Mouse (Mus musculus): ENCODE data around the gene Wdr54.

Gene Wdr54

GRCm38 (mm10) chr6:83131469-83132034 lies 24.6 kb downstream of the Wdr54 start:
- in situ Hi-C loops (cut with MboI, MseI), result no loop called here

DNA sequence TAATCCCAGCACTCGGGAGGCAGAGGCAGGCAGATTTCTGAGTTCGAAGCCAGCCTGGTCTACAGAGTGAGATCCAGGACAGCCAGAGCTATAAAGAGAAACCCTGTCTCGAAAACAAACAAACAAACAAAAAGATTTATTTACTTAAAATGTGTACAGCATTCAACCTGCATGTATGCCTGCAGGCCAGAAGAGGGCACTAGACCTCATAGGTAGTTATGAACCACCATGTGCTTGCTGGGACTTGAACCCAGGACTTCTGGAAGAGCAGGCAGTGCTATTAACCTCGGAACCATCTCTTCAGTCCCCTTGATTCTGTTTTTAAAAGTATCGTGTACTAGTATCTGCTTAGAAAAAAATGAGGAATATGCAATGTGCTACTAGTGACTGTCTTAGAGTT lies 28.8 kb downstream of the Wdr54 start:
- in situ Hi-C loops (cut with MboI, MseI), result no loop called here

- in situ Hi-C loops (cut with MboI, MseI), result no loop called here
Observed at GRCm38 (mm10) chr6:83125331-83125730, 30.9 kb downstream of the Wdr54 start, which contains the start of gene Ino80b. TSS of gene Ino80b (minus strand) at chr6:83125431.

- in situ Hi-C loops (cut with MboI, MseI), result no loop called here
Observed at GRCm38 (mm10) chr6:83124851-83125312, 31.3 kb downstream of the Wdr54 start.

GRCm38 (mm10) chr6:83122961-83123360 lies 33.2 kb downstream of the Wdr54 start:
- in situ Hi-C loops (cut with MboI, MseI), result no loop called here

GRCm38 (mm10) chr6:83121863-83122710 lies 34.1 kb downstream of the Wdr54 start:
- in situ Hi-C loops (cut with MboI, MseI), result no loop called here

GRCm38 (mm10) chr6:83120930-83121862 lies 35.0 kb downstream of the Wdr54 start, which contains the start of gene Wbp1:
TSS of gene Wbp1 (minus strand) at chr6:83121559.
- in situ Hi-C loops (cut with MboI, MseI), result no loop called here

- in situ Hi-C loops (cut with MboI, MseI), result no loop called here
Observed at GRCm38 (mm10) chr6:83119734-83120051, 36.5 kb downstream of the Wdr54 start.

GRCm38 (mm10) chr6:83118825-83119733 lies 37.1 kb downstream of the Wdr54 start:
- in situ Hi-C loops (cut with MboI, MseI), result no loop called here

GRCm38 (mm10) chr6:83118369-83118768 lies 37.8 kb downstream of the Wdr54 start:
- in situ Hi-C loops (cut with MboI, MseI), result no loop called here

GRCm38 (mm10) chr6:83117616-83118015 lies 38.6 kb downstream of the Wdr54 start:
- in situ Hi-C loops (cut with MboI, MseI), result no loop called here

DNA sequence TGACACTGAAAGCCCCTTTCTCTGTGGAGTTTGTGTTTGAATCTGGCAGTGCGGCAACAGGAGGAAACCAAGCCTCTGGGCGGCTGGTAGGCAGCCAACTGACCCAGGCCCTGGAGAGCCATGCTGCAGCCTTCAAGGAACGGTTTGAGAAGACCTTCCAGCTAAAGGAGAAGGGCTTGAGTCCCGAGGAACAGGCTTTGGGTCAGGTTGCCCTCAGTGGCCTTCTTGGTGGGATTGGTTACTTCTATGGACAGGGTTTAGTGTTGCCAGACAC lies 39.1 kb downstream of the Wdr54 start:
- in situ Hi-C loops (cut with MboI, MseI), result no loop called here

DNA sequence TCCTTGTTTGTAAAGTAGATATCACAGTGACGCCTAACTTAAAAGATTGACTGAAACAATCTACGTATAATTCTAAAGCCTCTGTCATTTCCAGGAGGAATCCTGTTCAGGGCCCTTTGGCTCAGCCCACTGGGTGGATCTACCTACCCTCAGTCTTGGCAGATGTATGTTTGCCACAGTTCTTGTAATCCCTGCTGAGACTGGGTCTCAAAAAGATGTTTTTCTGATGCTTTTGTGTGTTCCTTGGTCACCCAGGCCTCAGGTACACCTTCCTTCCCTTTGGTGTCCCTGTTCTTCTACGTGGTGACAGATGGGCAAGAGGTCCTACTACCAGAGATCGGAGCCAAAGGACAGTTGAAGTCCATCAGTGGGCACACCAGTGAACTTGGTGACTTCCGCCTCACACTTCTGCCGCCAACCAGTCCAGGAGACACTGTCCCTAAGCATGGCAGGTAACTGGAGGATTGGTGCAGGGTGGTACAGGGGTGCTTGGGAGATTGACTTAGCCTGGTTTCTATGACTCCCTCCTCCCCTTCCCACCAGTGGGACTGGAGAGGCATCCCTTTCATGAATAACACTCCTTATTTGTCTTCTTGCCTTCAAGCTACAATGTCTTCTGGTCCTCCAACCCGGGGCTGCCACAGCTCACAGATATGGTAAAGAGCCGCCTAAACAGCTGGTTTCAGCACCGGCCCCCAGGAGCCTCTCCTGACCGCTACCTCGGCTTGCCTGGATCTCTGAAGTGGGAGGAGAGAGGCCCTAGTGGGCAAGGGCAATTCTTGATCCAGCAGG lies 39.6 kb downstream of the Wdr54 start:
- in situ Hi-C loops (cut with MboI, MseI), result no loop called here

GRCm38 (mm10) chr6:83115682-83116372 lies 40.4 kb downstream of the Wdr54 start:
- in situ Hi-C loops (cut with MboI, MseI), result no loop called here

DNA sequence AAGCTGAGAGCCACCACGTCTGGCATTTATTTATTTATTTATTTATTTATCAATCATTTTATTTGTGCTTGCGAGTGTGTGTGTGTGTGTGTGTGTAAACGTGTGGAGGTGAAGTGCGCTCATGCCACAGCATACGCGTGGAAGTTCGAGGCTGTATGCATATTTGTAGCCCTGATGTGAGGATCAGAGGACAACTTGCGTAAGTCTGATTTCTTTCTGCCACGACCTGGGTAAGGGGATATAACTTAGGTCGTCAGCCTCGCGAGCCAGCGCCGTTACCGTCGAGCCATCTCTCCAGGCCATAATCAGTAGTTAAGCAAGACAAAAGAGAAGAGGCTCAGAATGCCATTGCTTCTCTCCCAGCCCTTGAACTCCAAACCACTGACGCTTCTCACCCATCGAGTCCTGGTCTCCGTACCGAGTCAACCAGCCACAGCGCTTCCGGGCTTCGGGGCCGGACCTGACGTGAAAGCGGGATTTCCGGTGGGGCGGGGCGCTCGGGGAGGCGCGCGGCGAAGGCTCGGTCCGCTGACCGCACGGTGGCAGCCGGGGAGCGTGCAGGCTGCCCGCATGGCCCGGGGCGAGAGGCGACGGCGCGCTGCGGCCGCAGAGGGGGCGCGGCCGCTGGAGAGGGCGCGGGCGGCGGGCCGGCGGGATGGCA lies 41.1 kb downstream of the Wdr54 start, which contains the start of gene Mogs:
Mogs (plus strand) TSS at position 486 of the 661 bp plus-strand sequence.
- in situ Hi-C loops (cut with MboI, MseI), result no loop called here

- in situ Hi-C loops (cut with MboI, MseI), result no loop called here
Observed at GRCm38 (mm10) chr6:83111510-83112136, 44.6 kb downstream of the Wdr54 start.

- in situ Hi-C loops (cut with MboI, MseI), result loop anchor here (5.0 to 10.0 kb wide), 2 partner anchors 48 to 364 kb away; partner anchors contain the start of genes 1700003E16Rik and Wdr54
Observed at GRCm38 (mm10) chr6:83108762-83109668, 47.2 kb downstream of the Wdr54 start, which contains the start of gene Mrpl53. TSS of gene Mrpl53 (plus strand) at chr6:83109040.
